Mouse (Mus musculus) adrenal gland, adult 2 months (tissue): ENCODE results near the gene Git2. TPM values are rescaled to one million over a fixed set of nuclear protein-coding genes. Genes with fewer than 3 reads are reported as not detected.

Experiments
- DNase-seq: peaks from one replicate; pipeline ENCODE4 v3.0.0; 2021
- polyA plus RNA-seq: library from polyadenylated mRNA; depleted of rRNA; stranded (reverse); fragments of >200 nt; gene quantifications from 2 replicates; pipeline ENCODE4 v1.2.3, GENCODE M21; 2012
- total RNA-seq, 2 experiments: library from RNA; stranded (reverse); gene quantifications; 2 replicates each; pipeline ENCODE4 v1.2.3; 2021

The Git2 gene
- total and polyA plus RNA-seq, 3 experiments = 35.5 to 40.9 (median 40.5) TPM

- no peak for DNase-seq
Observed at GRCm38 (mm10) chr5:114720784-114721183, 54.5 kb downstream of the Git2 start.

GRCm38 (mm10) chr5:114719928-114720270 is 55.4 kb downstream of the Git2 start:
- no peak for DNase-seq

DNA sequence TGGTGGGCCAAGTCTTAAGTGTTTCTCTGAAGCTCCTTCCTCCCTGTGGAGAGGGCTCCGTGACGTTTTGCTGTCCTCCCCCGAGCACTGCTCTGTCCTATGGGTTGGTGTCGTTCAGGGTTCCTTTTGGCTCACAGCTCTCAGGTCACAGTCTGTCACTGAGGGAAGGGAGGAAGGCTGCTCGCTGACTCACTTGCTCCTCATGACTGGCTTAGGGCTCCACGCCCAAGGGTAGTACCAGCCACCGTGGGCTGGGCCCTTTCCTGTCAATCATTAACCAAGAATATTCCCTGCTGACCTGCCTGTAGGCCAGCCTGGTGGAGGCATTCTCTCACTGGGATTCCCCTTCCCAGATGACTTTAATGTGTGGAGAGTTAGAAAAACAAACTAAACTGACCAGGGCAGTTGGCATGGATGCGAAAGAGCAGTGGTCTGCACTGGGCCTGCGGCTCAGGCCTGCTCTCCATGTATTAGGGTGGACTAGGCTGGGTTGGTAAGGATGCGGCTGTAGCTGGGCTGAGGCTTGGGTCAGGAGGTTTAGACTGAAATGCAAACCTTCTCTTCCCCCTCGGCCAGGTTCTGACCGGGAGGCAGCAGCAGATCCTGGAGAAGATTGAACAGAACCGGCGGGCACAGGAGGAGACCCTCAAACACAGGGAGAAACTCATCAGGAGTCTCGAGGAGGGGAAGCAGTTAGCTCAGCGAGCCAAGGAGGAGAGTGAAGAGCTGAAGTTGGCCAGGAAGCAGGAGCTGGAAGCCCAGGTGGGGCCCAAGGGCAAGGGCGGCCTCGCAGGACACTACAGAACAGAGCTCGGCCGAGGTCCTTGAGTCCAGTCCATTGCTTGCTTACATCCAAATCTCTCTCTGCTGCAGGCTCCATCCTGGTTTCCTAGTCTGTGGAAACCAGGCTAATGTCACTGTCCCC is 56.1 kb downstream of the Git2 start:
- DNase-seq = peak; percentile 29

- no peak for DNase-seq
Observed at GRCm38 (mm10) chr5:114718483-114718882, 56.8 kb downstream of the Git2 start.

- DNase-seq = no peak
Observed at GRCm38 (mm10) chr5:114717937-114718336, 57.4 kb downstream of the Git2 start.

GRCm38 (mm10) chr5:114717292-114717691 is 58.0 kb downstream of the Git2 start:
- no peak for DNase-seq

GRCm38 (mm10) chr5:114714551-114714950 is 60.8 kb downstream of the Git2 start:
- DNase-seq = no peak

DNA sequence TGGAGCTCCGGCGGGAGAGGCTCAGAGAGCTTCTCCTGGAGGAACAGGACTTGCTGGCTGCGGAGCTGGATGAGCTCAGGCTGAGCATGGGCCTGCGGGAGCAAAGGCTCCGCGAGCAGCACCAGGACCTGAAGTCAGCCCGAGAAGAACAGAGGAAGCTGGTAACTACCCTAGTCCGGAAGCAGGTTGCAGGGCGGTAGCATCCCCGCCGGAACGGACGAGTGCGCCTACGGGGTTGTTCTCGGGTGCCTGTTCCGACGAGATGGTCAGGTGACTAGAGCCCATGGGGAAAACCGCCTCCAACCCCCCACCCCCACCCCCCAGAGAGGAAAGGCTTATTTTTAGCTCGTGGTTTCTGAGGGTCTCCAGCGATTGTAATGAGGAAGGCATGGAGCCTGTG is 66.0 kb downstream of the Git2 start:
- DNase-seq = no peak

- no peak for DNase-seq
Observed at GRCm38 (mm10) chr5:114708491-114708890, 66.8 kb downstream of the Git2 start.

DNA sequence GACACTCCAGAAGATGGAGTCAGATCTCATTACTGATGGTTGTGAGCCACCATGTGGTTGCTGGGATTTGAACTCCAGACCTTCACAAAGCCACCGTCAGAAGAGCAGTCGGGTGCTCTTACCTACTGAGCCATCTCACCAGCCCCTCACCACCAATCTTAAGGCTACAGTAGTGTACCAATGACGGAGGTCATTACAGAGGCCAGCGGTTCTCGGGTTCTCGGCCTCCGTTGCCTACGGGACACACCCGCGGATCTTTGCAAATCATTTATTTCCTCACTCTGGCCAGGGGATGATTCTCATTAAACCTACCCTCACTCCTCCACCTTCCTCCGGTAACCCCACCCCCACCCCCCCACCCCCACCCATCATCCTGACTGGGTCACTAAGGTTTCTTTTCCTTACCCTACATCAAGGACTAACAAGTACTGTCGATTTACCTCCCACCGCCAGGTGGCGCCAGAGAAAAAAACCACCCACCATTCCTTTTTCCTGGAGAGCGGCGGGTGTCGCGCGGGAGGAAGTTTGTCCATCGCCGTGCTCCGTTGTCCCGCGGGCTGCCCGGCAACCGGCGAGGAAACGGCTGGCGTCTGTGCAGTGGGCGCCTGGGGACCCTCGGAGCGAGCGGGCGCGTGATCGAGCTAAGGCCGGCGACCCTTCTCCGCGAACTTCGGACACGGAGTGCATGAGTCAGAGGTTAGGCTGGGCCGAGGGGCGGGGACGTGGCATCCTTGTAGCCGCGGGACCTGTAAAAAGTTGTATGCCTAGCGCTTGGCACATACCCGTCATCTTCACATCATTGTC is 67.8 kb downstream of the Git2 start, which contains the start of gene Tchp:
TSS of gene Tchp (plus strand) at position 496 of the 804 bp plus-strand sequence.
- peak; percentile 94 for DNase-seq

DNA sequence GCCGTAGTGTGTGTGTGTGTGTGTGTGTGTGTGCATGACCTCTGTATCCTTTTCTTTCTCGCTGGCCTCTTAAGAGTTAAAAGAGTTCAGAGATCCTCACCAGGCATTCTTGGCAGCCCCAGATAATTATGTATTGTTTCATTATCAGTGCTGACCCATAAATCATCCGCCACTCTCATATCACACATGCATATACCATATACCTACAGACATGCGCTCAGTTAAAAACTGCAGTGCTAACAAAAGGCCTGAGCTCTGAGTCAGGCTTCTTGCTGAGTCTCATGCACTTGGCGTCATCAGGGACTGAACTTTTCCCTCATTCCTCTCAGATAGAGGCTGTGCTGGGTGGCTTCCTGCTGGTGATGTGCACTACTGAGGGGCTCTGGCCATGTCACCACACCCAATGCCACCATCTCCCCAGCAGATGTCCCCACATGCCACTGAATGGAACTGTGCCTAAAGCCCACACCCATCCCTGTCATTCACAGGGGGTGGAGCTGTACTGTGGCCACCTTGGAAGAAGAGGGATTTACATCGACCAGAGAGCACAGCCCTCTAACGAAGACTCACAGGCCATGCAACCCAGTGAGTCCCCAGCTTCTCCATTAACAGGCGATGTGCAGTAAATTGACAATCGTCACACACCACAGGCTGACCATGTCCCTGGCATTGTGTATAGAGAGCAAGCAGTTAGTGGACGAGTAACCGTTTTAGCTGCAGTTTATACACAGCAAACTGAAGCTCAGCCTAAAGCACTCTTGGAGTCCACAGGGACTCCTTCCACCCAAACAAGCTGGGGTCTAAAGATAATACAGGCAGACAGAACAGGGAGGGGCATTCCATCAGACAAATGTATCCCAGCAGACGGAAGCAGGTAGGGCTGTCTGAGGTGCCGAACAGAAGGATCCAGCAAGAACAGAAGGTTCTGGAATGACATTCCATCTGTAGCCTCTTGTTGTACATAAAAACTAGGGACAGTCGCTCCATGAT is 72.6 kb downstream of the Git2 start:
- DNase-seq = no peak

DNA sequence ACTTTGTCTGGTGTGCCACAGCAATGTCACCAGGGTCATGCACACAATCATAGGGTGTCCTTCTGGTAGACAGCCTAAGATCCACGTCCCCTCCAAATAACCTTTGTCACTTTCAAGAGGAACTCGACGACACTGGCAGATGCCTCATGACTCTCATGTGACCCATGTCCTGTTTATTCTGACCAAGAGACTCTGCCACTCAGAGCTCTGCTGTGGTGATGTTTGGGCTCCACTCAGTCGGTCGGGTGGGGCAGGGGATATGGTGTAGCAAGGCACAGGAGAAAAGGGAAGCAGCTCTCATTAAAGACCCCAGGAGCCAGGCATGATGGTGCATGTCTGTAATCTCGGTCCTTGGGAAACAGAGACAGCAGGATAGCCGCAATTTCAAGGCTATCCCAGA is 76.3 kb downstream of the Git2 start:
- DNase-seq = no peak

DNA sequence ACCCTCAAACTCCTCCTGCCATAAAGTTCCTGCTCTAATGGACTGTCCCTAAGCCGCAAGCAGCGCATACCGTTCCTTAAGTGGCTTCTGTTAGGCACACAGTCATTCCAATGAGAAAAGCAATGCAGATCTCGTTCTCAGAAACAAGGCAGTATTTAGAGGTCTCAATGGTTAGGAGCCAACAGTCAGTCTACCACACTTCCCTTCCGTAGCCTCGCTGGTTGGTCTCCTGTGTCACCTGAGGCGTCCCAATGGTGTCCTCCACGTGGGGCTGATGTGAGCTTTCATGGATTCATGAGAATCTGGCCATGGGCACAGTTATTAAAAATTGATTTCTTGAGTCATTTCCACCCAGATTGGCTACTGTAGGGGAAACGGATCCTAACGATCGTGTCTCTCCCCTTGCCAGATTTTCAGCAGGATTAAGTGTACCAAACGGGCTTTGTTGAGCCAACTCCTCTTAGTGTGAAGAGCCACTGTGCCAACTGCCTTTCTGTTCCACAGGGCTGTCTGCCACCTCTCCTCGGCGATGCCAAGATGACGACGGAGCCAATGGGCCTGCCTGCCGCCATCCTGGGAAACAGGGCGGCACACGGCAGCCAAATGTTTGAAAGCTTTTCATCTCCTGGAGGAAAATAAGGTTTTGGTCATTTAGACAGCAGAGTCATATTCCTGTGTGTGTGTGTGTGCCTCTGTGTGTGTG is 77.1 kb downstream of the Git2 start:
- DNase-seq = peak; percentile 33

DNA sequence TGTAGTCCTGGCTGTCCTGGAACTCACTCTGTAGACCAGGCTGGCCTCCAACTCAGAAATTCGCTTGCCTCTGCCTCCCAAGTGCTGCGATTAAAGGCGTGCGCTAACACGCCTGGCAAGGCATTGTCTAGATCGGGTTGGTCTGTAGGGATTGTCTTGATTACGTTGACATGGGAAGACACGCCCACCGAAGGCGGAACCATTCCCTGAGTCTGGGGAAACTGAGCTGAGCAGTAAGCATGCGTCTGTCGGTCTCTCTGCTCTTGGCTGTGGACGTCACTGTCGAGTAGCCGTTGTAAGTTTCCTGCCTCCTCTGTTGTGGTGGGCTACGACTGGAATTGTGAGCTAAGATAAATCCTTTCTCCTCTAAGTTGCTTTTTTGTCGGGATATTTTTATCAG is 78.4 kb downstream of the Git2 start:
- no peak for DNase-seq

DNA sequence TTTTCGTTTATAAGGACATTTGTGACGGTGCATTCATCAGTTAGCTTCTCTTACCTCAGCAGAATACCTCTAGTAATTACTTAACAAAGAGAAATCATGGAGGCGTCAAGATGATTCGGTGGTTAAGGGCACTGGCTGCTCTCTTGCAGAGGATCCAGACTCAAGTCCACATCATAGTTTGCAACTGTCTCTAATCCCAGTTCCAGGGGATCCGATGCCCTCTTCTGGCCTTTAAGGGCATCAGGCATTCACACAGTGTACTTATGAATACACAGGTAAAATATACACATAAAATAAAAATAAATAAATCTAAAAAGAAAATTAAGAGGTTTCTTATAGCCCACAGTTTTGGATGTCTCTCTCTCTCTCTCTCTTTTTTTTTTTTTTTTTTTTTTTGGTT is 79.5 kb downstream of the Git2 start:
- DNase-seq = no peak

- DNase-seq = peak; percentile 95
Observed at GRCm38 (mm10) chr5:114690633-114691567, 84.4 kb downstream of the Git2 start, which contains the start of gene Gltp. Gltp (minus strand) TSS chr5:114690984.

DNA sequence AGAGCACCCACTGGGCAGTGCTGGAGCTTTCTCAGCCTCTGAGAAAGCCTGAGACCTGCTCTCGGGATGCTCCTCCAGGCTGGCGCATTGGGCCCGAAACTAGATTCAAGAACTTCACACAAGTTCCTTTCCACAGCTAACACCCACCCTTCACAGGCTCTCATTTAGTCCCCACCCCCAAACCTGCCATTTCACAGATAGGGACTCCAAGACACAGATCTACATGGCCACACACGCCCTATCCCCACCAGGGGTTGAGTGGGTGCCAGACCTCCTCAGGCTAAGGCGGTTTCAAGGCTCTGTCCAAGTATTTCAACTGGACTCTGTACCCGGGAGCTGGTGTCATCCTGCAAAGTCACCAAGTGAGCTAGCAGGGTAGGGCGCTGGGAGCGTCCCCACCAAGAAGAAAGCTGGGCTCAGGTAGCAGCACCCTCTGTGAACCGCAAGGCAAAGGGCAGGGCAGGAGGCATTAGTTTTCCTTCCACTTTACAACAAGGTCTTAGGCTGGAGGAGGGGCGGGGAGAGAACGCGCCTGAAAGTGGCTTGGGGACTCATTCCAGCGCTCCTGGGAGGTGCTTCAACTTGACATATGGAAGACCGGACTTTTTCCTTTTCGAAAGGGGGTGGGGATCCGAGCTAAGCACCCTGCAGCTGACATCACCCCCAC is 85.5 kb downstream of the Git2 start:
- DNase-seq = peak; percentile 49

GRCm38 (mm10) chr5:114688703-114689102 is 86.6 kb downstream of the Git2 start:
- no peak for DNase-seq

GRCm38 (mm10) chr5:114687901-114688300 is 87.4 kb downstream of the Git2 start:
- DNase-seq = no peak
